Mouse (Mus musculus) hindbrain, embryonic 14.5 days (tissue): ENCODE data around the gene Henmt1. TPM values are rescaled to one million over a fixed set of nuclear protein-coding genes. Genes with fewer than 3 reads are reported as not detected.

Experiments used
- ATAC-seq: fragments of 200-750 bp; cut with Nextera tagmentation; 2 replicates; pipeline ENCODE4 v1.8.0; 2017; ENCODE audit warnings: moderate number of reproducible peaks, mild to moderate bottlenecking, moderate TSS enrichment, moderate library complexity; ENCODE audit not compliant: low FRiP score
- DNase-seq: peaks from one replicate; pipeline ENCODE4 v3.0.0-alpha.2; 2015; ENCODE audit warnings: low spot score
- H3K27ac ChIP-seq: fragments of 300-500 bp; sonication (generic); 2 replicates; pipeline ENCODE4 v1.5.1; 2014; ENCODE audit warnings: mild to moderate bottlenecking, moderate library complexity
- H3K27me3 ChIP-seq: fragments of 300-500 bp; sonication (generic); 2 replicates; pipeline ENCODE4 v1.6.1; 2014; ENCODE audit warnings: mild to moderate bottlenecking, low read length, mixed read lengths; ENCODE audit not compliant: control insufficient read depth, insufficient read depth
- H3K36me3 ChIP-seq: fragments of 300-500 bp; sonication (generic); replicated peaks from 2 replicates; pipeline ENCODE4 v1.6.1; 2014; ENCODE audit not compliant: control insufficient read depth, insufficient read depth
- H3K4me1 ChIP-seq: fragments of 300-500 bp; sonication (generic); replicated peaks from 2 replicates; pipeline ENCODE4 v1.6.1; 2014; ENCODE audit warnings: antibody characterized with exemption, low read length, mixed read lengths; ENCODE audit not compliant: control insufficient read depth, insufficient read depth
- H3K4me2 ChIP-seq: fragments of 300-500 bp; sonication (generic); replicated peaks from 2 replicates; pipeline ENCODE4 v1.6.1; 2014; ENCODE audit warnings: mild to moderate bottlenecking, moderate library complexity
- H3K4me3 ChIP-seq: fragments of 300-500 bp; sonication (generic); replicated peaks from 2 replicates; pipeline ENCODE4 v1.5.1; 2014; ENCODE audit warnings: mild to moderate bottlenecking, low read length
- H3K9ac ChIP-seq: fragments of 300-500 bp; sonication (generic); 2 replicates; pipeline ENCODE4 v1.6.1; 2014
- H3K9me3 ChIP-seq: fragments of 300-500 bp; sonication (generic); 2 replicates; pipeline ENCODE4 v1.6.1; 2016; ENCODE audit warnings: low read length; ENCODE audit not compliant: control insufficient read depth
- WGBS: fragments of 180-500 bp; shearing (Covaris S2); extraction: QIAGEN DNeasy Blood & Tissue Kit; methylation state at CpG from one replicate; pipeline ENCODE4 v1.1.7; 2014; 5-methylcytosine and 5-hydroxymethylcytosine counted together
- polyA plus RNA-seq: library from polyadenylated mRNA; unstranded; fragments of >200 nt; fragmentation: Nextera tagmentation; extraction: Ambion mirVana; gene quantifications from 2 replicates; pipeline ENCODE4 v1.2.1, GENCODE M21; 2014

Gene Henmt1
- polyA plus RNA-seq, 1 experiment from 2014 or later, result 2.4 TPM

GRCm38 (mm10) chr3:109005777-109006176 lies 66.1 kb downstream of the Henmt1 start:
- DNase-seq (no peak), ATAC-seq (no peak)
- Histone ChIP-seq H3K36me3 (peaks cover 18% of the 10 kb centered on the region), H3K9me3 (no peaks in the 10 kb centered on the region), H3K4me1 (no peaks in the 10 kb centered on the region), H3K27me3 (no peaks in the 10 kb centered on the region), H3K9ac (no peak overlapping the region), H3K4me3 (no peak overlapping the region), H3K4me2 (no peak overlapping the region), H3K27ac (no peak overlapping the region)
- WGBS, result 75% methylated on average over 5 of the region's 5 CpGs

- 93% methylated on average over 5 of the region's 5 CpGs for WGBS
Measured at GRCm38 (mm10) chr3:109008180-109008579, 68.5 kb downstream of the Henmt1 start.

More at GRCm38 (mm10) chr3:109008180-109008579, 68.5 kb downstream of the Henmt1 start:
- no peak overlapping the region for H3K9ac ChIP-seq
- no peak overlapping the region for H3K4me3 ChIP-seq
- no peaks in the 10 kb centered on the region for H3K27me3 ChIP-seq
- no peak for ATAC-seq
- no peak for DNase-seq
- no peaks in the 10 kb centered on the region for H3K9me3 ChIP-seq
- no peak overlapping the region for H3K4me2 ChIP-seq
- no peaks in the 10 kb centered on the region for H3K36me3 ChIP-seq
- H3K27ac ChIP-seq, result no peak overlapping the region
- no peaks in the 10 kb centered on the region for H3K4me1 ChIP-seq

Other genes with a start within 250 kb of the Henmt1 start
- gene Gpsm2, start 217.6 kb upstream of the Henmt1 start, polyA plus RNA-seq, result 22.7 and 24.2 TPM in 2 replicates
- gene Aknad1, start 200.2 kb upstream of the Henmt1 start, polyA plus RNA-seq, result not detected in 2 replicates
- 14.5 and 17.9 TPM in 2 replicates for gene Stxbp3, start 99.3 kb upstream of the Henmt1 start, polyA plus RNA-seq
- not detected in 2 replicates for gene Fndc7, start 49.9 kb upstream of the Henmt1 start, polyA plus RNA-seq
- gene Prpf38b, start 28.1 kb upstream of the Henmt1 start, polyA plus RNA-seq, result 38.1 and 41.8 TPM in 2 replicates
- gene Gm9857, start 572 bp downstream of the Henmt1 start, polyA plus RNA-seq, result not detected in 2 replicates
- 20.9 and 24.9 TPM in 2 replicates for gene Fam102b, start 87.7 kb downstream of the Henmt1 start, polyA plus RNA-seq
- not detected in 2 replicates for gene Slc25a54, start 140.6 kb downstream of the Henmt1 start, polyA plus RNA-seq
- 5.1 and 5.8 TPM in 2 replicates for gene Slc25a24, start 183.3 kb downstream of the Henmt1 start, polyA plus RNA-seq